Mouse (Mus musculus) cerebellum, postnatal 36 days (tissue): ENCODE results near the gene Dad1.
A peak's percentile ranks its signal among the peaks of the same experiment; 100 is the strongest.

Experiments used
- DNase-seq, 2 experiments: peaks; one replicate each; pipeline ENCODE4 v3.0.0; 2021 to 2022; ENCODE audit warnings: mixed read lengths in 2 of 2

Gene Dad1

DNA sequence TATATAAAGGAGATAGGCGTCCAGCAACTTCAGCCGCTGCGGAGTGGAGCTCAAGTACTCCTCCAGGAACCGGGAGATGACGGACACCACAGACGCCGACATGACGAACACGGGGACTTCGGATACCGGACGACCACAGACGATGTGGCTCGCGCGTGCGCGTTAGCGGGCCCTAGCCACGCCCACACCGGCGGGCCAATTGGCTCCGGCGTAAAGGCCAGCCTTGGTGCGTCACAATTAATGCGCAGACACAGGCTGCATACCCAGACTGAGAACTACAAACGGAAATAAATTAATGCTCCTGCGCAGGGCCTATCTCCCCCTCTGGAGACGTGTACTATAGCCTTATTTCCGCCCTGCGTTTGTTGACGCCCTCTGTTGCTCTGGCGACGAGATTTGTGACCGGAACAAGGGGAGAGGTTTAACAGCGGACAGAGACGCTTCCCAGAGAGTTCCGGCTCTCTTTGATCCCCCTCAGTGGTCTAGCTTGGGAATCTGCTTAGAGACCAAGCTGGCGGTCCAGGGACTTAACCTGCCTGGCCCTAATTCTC, at the start of gene Dad1, which contains the start of gene Abhd4:
TSS of gene Dad1 (minus strand) at position 364 of the 551 bp plus-strand sequence.
TSS of gene Abhd4 (plus strand) at position 448 of the 551 bp plus-strand sequence.
- peak; percentile 97 to 99 for DNase-seq

DNA sequence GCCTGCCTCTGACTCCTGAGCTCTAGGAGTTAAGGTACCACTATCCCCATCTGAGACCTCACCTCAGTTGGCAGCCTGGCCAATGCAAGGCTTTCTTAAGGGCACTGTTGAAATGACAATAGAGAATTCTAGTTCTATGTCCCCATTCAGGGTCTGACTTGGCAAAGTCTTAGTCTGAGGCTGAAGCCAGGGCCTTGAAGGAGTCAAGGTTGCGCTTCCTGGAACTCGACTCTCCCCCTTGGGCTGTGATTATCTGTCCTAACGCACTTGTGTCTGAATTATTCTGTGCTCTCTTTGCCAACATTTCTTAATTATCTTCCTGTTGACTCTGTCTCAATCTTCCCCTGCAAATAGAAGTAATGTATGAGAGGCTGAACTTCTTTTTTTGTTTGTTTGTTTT, 46.8 kb upstream of the Dad1 start:
- DNase-seq = no peak

DNA sequence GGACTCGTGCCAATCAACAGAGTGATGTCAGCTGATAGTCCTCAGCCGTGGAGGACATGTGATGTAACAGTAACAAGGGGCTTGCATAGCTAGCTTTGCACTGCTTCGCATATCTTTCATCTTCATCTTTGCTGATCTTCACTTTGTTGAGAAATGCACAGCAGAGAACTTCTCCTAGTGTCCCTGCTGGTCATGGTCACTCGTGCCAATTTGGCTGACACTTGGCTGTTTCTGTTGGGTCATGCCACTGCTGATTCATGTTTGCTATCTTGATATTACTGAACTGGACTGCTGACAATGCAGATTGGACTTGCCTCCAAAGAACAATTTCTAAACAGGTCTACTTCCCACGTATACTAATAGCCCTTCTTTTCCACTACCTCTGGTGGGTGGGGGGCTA, 46.2 kb upstream of the Dad1 start:
- DNase-seq = no peak

DNA sequence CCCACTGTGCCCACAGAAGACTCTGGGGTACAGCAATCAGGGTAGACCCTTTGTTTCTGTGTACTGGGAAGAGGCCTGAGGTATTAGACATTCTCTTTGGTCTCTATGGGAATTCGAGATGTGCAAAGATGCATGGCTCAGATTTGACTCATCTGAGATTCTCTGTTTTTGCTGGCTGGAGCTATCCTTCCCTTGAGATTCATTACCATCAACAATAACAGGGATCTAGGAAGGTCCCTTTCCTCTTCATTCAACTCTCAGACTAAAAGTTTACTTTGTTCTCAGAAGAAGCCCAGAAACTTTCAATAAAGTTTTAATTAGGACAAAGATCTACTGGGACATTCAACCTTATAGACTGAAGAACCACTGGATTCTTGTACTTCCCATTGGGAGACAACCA, 30.9 kb upstream of the Dad1 start, which contains the start of gene Olfr49:
TSS of gene Olfr49 (minus strand) at position 101 of the 400 bp plus-strand sequence.
- no peak for DNase-seq

DNA sequence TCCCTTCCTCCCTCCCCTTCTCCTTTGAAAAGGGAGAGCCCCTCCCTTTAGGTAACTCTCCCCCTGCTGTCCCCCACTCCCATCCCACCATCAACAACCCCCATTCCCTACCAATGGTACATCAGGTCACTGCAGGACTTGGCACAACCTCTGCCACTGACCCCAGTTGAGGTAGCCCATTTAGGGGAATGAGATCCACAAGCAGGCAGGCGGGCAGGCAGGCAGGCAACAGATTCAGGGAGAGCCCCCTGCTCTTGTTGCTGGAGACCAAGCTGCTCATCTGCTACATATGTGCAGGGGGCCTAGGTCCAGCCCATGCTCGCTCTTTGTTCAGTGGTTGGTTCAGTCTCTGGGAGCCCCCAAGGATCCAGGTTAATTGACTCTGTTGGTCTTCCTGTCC, 22.5 kb upstream of the Dad1 start:
- no peak for DNase-seq

DNA sequence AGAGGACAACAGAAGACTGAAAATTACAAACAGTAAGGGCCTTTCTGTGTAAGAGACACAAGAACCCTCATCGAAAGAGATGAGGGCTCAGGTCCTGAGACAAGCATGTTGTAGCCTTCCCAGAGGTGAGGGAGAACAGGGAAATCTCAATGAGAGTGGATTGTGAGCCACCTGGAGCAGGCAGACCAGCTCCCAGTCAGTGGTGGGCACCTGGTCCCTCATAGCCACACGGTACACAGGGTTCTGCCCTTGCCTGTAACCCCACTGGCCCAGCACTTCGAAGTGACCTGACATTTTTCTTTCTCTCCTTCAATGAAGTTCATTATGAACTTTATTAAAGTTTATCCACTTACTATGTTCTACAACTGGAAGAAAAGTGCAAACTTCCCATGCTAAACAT, 18.8 kb upstream of the Dad1 start:
- DNase-seq = no peak

DNA sequence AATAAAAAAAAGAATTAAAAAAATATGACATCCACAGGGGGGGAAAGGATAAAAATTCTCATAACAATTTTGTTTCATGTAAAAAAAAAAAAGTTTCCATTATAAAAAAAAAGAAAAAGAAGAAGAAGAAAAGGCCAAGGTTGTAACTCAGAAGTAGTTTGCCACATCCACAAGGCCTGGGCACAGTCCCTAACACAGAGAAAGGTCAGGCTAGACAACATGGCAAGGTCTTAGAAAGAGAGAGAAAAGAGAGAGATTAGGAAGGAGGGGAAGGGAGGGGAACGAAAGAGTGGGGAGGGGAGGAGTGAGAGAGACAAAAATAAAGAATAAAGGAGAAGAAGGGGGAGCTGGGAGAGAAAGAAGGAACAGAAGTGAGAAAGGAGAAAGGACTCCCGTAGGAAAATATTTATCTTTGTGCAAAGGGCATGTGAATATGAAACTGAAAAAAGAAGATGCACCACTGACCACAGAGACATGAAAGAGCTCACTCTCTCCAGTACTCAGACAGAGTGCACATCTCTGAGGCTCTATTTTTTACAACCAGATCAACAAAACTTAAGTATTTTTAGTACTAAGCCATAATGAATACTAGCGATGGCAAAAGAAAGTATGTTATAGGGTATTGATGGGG, 18.2 kb upstream of the Dad1 start:
- no peak for DNase-seq

DNA sequence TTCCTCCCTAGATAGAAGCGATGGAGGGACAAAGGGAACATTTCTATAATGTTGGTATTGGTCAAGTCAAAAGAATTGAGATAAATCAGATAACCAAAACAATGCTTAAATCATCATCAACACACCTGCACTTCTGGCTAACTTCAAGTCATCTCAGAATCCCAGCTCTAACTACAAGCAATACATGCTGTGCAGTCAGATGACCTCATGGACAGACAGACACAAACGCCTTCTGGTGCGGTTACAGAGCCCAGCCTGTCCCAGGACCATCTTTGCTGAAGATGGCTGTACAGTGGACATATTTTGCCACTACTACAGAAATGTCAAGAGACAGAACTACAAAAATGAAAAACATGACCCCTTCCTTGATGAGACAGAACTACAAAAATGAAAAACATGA, 16.5 kb upstream of the Dad1 start:
- no peak for DNase-seq

DNA sequence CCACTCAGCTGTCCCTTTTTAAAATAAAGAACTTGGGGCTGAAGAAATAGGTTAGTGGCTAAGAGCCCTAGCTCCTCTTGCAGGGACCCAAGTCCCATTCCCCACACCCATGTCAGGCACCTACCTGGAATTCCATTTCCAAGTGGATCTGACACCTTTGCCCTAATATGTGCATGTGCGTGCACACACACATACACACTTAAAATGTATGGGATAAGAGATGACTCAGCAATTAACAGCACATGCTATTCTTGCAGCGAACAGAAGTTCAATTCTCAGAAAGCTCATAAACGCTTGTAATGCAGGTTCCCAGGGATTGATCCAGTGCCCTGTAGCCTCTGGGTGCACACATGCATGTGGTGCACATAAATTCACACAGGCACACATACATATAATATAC, 15.7 kb upstream of the Dad1 start:
- DNase-seq = no peak

DNA sequence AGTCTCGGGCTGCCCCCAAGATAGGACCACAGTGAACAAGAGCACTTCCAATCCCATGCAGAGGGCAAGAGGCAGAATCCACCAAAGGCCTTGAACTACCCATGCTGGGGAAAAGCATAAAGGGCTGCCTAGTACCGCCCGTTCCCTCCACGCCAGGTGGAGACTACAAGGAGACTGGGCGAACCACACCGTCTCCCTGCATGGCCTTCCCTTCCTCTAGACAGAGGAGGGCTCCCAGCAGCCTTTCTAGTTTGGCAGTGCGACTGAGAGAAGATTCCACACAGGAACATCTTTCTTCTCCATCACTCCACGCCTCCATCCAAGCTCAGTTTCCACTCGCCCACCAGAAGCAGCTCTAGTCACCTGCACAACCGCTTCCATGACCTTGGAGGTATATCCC, 14.1 kb upstream of the Dad1 start:
- no peak for DNase-seq

DNA sequence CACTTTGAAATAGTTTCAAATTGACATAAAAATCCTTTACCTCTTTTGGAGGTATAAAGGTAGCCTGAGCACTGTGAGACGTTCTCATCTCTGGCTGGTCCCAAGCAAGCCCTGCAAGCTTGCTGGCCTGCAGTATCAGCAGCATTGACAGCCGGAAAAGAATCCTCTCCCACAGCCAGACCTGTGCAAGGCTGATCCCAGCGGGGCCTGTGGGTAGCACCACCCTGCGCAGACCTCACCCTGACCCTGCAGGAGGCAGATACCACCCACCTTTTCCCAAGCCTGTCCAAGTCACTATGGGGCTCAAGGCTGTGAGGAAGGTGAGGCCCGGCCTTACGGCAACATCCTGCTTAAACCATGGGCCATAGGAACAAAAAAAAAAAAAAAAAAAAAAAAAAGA, 12.0 kb upstream of the Dad1 start:
- no peak for DNase-seq

DNA sequence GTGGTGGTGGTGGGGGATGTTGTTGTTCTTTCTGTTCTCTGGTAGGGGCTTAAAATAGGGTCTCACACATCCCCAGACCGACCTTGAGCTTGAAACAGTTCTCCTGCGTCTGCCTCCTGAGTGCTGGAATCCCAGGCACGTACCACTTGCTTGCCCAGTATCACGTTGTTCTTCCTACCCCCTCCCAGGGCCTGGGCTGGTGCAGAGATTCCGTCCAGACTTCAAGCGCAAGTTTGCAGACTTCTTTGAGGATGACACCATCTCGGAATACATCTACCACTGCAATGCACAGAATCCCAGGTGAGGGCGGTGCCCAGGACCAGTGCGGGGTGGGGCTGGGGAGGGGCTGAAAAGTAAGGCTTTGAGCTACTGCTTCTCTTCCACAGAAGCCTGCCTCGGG, 11.2 kb upstream of the Dad1 start:
- DNase-seq = no peak

DNA sequence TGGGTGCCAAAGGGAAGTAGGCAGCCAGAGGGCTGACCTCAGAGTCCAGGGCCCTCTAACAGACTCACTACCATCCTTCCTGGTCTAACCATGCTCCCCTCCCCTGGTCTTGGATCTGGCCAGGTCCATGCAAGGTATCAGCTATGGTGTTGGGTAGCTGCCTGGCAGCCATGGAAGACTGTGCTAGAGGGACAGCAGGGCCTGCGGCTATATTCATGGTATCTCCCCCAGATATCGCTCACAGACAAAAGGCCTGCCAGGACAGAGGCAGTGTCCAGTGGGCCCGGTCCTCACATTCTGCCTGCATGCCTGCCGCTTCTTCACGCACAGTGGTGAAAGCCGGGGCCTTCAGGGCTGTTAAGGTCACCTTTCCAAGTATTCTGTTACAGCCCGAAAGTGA, 10.3 kb upstream of the Dad1 start:
- DNase-seq = no peak

DNA sequence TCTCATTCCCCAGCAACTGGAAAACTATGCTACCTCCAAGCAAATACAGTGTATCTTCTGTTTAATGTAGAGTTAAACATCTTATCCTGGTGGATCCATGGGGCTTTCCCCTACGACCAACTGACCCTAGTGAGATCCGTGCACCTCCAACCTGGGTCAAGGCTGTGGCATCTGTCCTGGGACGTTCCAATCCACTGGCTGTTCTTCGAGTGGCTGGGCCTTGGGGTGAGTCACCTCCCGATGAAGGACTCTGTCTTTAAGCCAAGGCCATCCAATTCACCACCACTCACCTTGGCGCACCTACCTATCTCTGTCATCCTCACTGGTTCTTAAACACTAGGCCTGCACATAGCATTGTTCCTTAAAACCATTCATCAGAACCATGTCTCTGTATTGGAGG, 9.2 kb upstream of the Dad1 start:
- DNase-seq = no peak

DNA sequence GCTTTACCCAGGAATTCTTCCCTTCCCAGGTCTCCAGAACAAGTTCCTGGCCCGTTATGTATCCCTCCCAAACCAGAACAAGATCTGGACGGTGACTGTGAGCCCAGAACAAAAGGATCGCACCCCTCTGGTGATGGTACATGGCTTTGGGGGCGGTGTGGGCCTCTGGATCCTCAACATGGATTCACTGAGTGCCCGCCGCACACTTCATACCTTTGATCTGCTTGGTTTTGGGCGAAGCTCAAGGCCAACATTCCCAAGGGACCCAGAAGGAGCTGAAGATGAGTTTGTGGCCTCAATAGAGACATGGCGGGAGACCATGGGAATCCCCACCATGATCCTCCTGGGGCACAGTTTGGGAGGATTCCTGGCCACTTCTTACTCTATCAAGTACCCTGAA, 8.7 kb upstream of the Dad1 start:
- no peak for DNase-seq

DNA sequence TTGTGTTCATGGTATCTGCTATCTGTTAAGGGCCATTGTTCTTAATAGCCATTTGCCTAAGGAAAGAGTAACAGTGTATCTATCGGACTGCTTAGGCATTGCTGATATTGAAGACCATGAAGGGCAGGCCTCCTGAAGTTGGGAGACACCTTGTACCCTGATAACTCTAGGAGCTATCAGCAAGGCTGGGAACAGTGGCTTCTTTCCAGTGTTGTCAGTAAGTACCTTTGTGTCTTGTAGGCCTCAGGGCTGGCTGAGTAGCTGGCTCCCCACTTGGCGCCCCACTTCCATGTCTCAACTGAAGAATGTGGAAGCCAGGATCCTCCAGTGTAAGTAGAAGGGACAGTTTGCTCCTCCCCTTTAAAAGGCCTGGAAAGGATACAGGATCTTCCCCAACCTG, 7.5 kb upstream of the Dad1 start:
- no peak for DNase-seq

DNA sequence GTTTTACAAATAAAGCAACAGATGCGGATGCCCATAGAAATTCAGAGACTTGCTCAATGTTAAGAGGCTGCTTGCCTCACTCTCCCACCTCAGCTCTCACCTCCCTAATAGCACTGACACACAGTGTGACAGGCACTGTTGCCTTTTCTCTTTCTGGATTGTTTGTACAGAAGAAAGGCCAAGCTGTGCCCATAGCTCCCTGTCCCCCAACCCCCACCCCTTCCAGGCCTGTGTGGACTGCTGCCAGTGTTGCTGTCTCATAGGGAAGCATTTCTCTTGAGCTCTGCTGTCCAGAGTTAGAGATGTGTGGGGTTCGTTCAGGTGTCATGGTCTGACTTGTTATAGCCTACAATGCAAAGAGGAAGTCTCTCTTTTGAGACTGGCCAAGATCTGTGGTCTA, 6.3 kb upstream of the Dad1 start:
- peak in 1 of 2 experiments; percentile 16 for DNase-seq

DNA sequence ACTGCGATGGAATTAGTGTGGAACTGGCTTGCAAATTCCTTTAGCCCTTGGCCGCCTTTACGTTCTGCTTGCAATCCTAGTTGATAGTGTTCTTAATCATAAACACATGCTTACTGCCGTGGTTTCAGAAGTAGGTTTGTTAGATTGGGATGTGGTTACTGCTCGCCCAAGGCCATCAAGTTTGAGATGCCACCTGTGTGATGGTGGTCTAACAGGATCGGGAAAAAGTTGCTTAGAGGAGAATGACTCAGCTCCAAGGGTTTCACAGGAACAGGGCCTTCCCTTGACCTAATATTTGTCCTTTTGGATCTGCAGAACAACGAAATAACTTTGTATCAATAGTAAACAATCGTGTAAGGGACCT, 5.8 kb upstream of the Dad1 start:
- DNase-seq = no peak

DNA sequence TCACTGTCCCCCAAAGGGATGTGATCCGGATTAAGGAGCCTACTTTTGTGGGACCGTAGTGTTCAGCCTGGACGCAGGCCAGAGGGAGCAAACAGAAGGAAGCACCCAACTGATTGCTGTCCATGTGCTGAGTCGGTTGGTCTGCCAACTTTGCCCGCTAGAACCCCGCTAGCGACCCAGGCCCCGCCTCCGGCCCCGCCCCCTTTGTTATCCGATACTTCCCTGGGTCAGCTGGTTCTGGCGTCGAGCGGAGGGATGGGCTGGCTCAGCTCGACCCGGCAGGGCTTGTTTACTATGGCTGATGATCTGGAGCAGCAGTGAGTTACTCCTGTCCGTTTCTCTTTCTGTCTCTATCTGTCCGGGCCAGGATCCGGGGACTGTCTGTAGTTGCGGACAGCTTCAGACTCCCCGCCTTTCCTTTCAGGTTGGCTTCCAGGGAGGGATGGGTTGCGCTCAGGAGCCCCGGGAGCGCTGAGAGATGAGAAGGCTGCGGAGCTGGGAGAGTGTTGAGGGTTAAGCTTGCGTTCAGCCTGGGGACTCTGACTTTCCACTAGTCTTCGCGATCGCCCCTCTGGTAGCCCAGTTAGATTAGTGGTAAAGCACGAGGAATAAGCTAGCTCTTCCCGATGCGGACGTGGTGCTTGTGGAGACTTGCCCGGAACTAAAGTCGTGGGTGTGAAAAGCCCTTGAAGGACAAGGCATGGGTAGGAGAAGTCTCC, 5.3 kb upstream of the Dad1 start:
- DNase-seq = peak; percentile 83 to 90

DNA sequence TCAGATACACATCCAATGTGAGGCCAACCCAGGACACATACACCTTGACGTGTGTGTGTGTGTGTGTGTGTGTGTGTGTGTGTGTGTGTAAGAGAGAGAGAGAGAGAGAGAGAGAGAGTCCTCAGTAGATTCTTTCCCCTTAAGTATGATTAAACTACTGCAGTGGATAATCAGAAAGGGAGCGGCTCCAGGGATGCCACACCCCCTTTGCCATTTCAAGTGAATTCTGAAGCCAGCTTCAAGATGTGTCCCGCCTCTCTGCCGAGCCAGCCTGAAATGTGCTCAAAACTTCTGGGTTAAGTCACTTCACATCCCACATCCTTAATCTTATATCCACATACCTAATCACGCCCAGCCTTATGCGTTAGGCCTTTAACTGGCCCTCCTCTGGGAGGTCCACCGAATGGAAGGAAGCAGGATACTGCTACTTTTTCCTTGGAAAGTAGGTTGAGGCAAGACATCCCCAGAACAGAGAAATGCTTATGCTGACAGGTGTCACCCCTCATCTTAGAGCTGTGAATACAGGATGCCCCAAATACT, 4.3 kb upstream of the Dad1 start:
- DNase-seq = no peak

DNA sequence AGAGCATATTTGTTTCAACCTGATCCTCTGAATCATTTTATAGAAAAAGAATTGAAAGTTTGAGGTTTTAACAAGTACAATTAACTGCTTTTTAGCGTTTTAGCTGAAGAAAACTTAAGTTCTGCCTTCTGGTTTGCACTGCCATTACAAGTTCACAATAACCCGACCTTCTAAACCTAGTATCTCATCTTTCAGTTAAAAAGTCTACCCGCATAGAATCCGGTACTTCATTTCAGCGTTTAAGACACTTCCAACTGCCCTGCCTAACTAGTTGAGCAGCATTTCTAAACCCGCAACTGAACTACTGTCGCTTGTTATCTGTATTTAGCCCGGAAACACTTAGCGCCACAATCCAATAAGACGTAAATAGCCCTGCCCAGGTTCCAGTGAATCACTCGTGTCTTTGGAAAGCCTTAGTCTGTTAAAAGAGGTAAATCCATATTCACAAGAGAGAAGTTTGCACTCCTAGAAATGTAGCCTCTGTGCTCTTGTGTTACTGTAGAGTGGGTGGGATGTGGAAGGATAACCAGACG, 832 bp upstream of the Dad1 start:
- no peak for DNase-seq

DNA sequence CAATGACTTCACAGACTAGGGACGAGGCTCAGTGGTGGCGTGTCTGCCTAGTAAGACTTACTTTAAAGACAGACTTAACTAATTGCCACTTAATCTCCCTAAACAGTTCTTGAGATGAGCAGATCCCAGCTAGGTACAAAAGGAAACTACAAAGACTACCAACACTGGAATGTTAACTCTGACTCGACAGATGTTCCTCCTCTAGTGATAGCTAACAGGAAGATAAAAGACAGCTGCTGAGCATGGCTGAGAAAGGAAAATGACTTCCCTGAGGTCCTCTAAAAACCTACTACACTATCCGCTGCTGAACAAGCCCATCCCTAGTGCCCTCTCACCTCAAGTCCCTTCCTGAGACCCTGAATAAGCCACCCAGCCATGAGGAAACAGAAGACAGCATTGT, 3.8 kb downstream of the Dad1 start:
- no peak for DNase-seq

DNA sequence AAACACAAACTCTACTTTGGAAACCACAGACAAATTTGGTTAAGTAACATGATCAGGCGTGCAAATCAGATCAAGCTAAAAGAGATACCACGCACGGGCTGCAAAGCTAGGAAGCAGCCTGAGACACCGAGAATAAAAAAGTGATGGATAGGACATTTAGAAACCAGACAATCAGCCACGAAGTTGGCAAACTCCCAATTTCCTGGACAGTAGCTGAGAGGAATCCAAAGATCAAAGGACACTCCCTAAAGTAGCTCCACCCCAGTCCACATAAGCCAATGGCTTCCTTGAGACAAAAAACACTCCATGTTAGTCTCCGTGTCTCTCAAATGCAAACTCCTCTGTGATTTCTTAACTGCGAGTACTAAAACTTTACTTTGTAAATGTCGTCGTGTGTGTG, 4.6 kb downstream of the Dad1 start:
- no peak for DNase-seq

DNA sequence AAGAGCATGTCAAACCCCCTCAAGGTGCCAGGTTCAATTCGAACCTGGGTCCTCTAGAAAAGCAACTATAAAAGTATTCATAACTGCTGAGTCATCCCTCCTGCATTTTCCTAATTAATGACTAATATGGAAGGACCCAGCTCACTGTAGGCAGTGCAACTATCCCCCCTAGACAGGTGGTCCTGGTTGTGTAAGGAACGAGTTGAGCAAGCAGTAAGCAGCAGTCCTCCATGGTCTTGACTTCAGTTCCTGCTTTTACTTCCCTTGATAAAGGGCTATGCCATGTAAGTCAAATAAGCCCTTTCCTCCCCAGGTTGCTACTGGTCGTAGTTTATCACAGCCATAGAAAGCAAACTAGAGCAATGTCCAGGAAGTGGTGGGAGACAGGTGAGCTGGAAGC, 7.7 kb downstream of the Dad1 start:
- no peak for DNase-seq
